Mouse (Mus musculus) MEL (cell line): ENCODE data around the gene Nek11. TPM values are rescaled to one million over a fixed set of nuclear protein-coding genes. Genes with fewer than 3 reads are reported as not detected.
A peak's percentile ranks its signal among the peaks of the same experiment; 100 is the strongest.

Source experiments
- DNase-seq: peaks from one replicate; pipeline ENCODE4 v3.0.0; 2011; ENCODE audit warnings: low read depth, low spot score
- H3K27ac ChIP-seq: 2 replicates; pipeline ENCODE4 v1.5.1; 2012; ENCODE audit warnings: low read depth, mild to moderate bottlenecking, control low read depth, low read length, moderate library complexity; ENCODE audit not compliant: control insufficient read depth
- H3K27me3 ChIP-seq, 2 experiments: fragments of 150-350 bp in 1 of 2; sonication (generic) in 1 of 2; 2 replicates each; pipeline ENCODE4 v1.6.1; 2012; ENCODE audit warnings: low read length in 2 of 2, mild to moderate bottlenecking in 2 of 2, improper control_type of control experiment in 1 of 2, moderate library complexity in 1 of 2; ENCODE audit not compliant: insufficient read depth in 2 of 2, control insufficient read depth in 1 of 2
- H3K36me3 ChIP-seq, 2 experiments: 2 replicates each; pipeline ENCODE4 v1.6.1; 2012 to 2014; ENCODE audit warnings: low read length in 2 of 2, improper control_type of control experiment in 1 of 2, inconsistent platforms in 1 of 2, mild to moderate bottlenecking in 1 of 2; ENCODE audit not compliant: insufficient read depth in 2 of 2, control insufficient read depth in 1 of 2
- H3K4me1 ChIP-seq, 2 experiments: fragments of 150-350 bp in 1 of 2; sonication (generic) in 1 of 2; 2 replicates each; pipeline ENCODE4 v1.6.1; 2012; ENCODE audit warnings: low read length in 2 of 2, improper control_type of control experiment in 1 of 2, mild to moderate bottlenecking in 1 of 2; ENCODE audit not compliant: insufficient read depth in 2 of 2, control insufficient read depth in 1 of 2
- H3K4me3 ChIP-seq, 2 experiments: fragments of 150-350 bp in 1 of 2; sonication (generic) in 1 of 2; 2 replicates each; pipeline ENCODE4 v1.5.1; 2012; ENCODE audit warnings: low read depth in 2 of 2, low read length in 2 of 2, mild to moderate bottlenecking in 2 of 2, moderate library complexity in 2 of 2, control low read depth in 1 of 2, improper control_type of control experiment in 1 of 2; ENCODE audit not compliant: control insufficient read depth in 1 of 2, insufficient read depth in 1 of 2
- H3K79me2 ChIP-seq: 2 replicates; pipeline ENCODE4 v1.6.1; 2012; ENCODE audit warnings: mild to moderate bottlenecking, low read length, moderate library complexity; ENCODE audit not compliant: control insufficient read depth, poor library complexity, insufficient read depth
- H3K9ac ChIP-seq: 2 replicates; pipeline ENCODE4 v1.6.1; 2012; ENCODE audit warnings: low read depth, mild to moderate bottlenecking, control low read depth, low read length, moderate library complexity; ENCODE audit not compliant: control insufficient read depth, poor library complexity, severe bottlenecking
- H3K9me3 ChIP-seq: fragments of 150-350 bp; sonication (generic); replicated peaks from 2 replicates; pipeline ENCODE4 v1.6.1; 2012; ENCODE audit warnings: mild to moderate bottlenecking, low read length, improper control_type of control experiment, moderate library complexity; ENCODE audit not compliant: insufficient read depth
- CHD2 ChIP-seq: IDR thresholded peaks from 2 replicates; pipeline ENCODE4 v1.6.1; 2011; ENCODE audit warnings: low read length, improper control_type of control experiment
- CTCF ChIP-seq, 3 experiments: IDR thresholded peaks in 2 of 3; conservative IDR thresholded peaks in 1 of 3; 2 replicates each; pipeline ENCODE4 v1.5.1; 2011 to 2012; ENCODE audit warnings: low read length in 3 of 3, low read depth in 2 of 3, mild to moderate bottlenecking in 2 of 3, improper control_type of control experiment in 1 of 3, inconsistent platforms in 1 of 3, mixed read lengths in 1 of 3, moderate library complexity in 1 of 3; ENCODE audit not compliant: control insufficient read depth in 1 of 3, insufficient read depth in 1 of 3, poor library complexity in 1 of 3, severe bottlenecking in 1 of 3
- E2F4 ChIP-seq: IDR thresholded peaks from 2 replicates; pipeline ENCODE4 v1.6.1; 2011; ENCODE audit warnings: low read depth, low read length, improper control_type of control experiment, borderline replicate concordance
- ETS1 ChIP-seq: IDR thresholded peaks from 2 replicates; pipeline ENCODE4 v1.6.1; 2012; ENCODE audit warnings: low read depth, mild to moderate bottlenecking, inconsistent platforms, low read length, improper control_type of control experiment, moderate library complexity
- MEF2A ChIP-seq: IDR thresholded peaks from 2 replicates; pipeline ENCODE4 v1.6.1; 2014; ENCODE audit warnings: low read depth, mild to moderate bottlenecking, inconsistent platforms, low read length, improper control_type of control experiment; ENCODE audit not compliant: poor library complexity, insufficient replicate concordance, severe bottlenecking; ENCODE audit errors: extremely low read depth
- MYB ChIP-seq: IDR thresholded peaks from 2 replicates; pipeline ENCODE4 v1.6.1; 2011; ENCODE audit warnings: mild to moderate bottlenecking, low read depth, low read length, improper control_type of control experiment
- MYC ChIP-seq: IDR thresholded peaks from 2 replicates; pipeline ENCODE4 v1.6.1; 2011; ENCODE audit warnings: low read depth, mild to moderate bottlenecking, low read length, improper control_type of control experiment, moderate library complexity
- NELFE ChIP-seq: IDR thresholded peaks from 2 replicates; pipeline ENCODE4 v1.6.1; 2011; ENCODE audit warnings: low read depth, low read length, improper control_type of control experiment
- NRF1 ChIP-seq: IDR thresholded peaks from 2 replicates; pipeline ENCODE4 v1.6.1; 2014; ENCODE audit warnings: low read depth, mild to moderate bottlenecking, inconsistent platforms, low read length, improper control_type of control experiment, moderate library complexity; ENCODE audit not compliant: poor library complexity, insufficient read depth, severe bottlenecking
- POLR2A ChIP-seq, 2 experiments: IDR thresholded peaks; 2 replicates each; pipeline ENCODE4 v1.6.1; 2011 to 2012; ENCODE audit warnings: low read length in 2 of 2, mild to moderate bottlenecking in 2 of 2, control low read depth in 1 of 2, improper control_type of control experiment in 1 of 2, low read depth in 1 of 2, moderate library complexity in 1 of 2; ENCODE audit not compliant: control insufficient read depth in 1 of 2, insufficient read depth in 1 of 2, poor library complexity in 1 of 2
- RCOR1 ChIP-seq: IDR thresholded peaks from 2 replicates; pipeline ENCODE4 v1.6.1; 2012; ENCODE audit warnings: low read depth, mild to moderate bottlenecking, inconsistent platforms, low read length, improper control_type of control experiment
- SIN3A ChIP-seq: IDR thresholded peaks from 2 replicates; pipeline ENCODE4 v1.6.1; 2012; ENCODE audit warnings: low read length, improper control_type of control experiment, inconsistent platforms
- SMC3 ChIP-seq: IDR thresholded peaks from 2 replicates; pipeline ENCODE4 v1.6.1; 2011; ENCODE audit warnings: low read depth, low read length, improper control_type of control experiment
- TAL1 ChIP-seq: IDR thresholded peaks from 2 replicates; pipeline ENCODE4 v1.6.1; 2012; ENCODE audit warnings: mild to moderate bottlenecking, inconsistent platforms, low read length, moderate library complexity, mixed read lengths
- TBP ChIP-seq: IDR thresholded peaks from 2 replicates; pipeline ENCODE4 v1.8.0; 2011; ENCODE audit warnings: low read depth, low read length, improper control_type of control experiment
- TCF12 ChIP-seq: IDR thresholded peaks from 2 replicates; pipeline ENCODE4 v1.6.1; 2014; ENCODE audit warnings: low read depth, mild to moderate bottlenecking, inconsistent platforms, low read length, improper control_type of control experiment, moderate library complexity
- USF2 ChIP-seq, 2 experiments: IDR thresholded peaks; 2 replicates each; pipeline ENCODE4 v1.6.1; 2011 to 2012; ENCODE audit warnings: improper control_type of control experiment in 2 of 2, low read length in 2 of 2, borderline replicate concordance in 1 of 2, inconsistent platforms in 1 of 2, low read depth in 1 of 2, mild to moderate bottlenecking in 1 of 2; ENCODE audit not compliant: insufficient read depth in 1 of 2
- ZC3H11A ChIP-seq: IDR thresholded peaks from 2 replicates; pipeline ENCODE4 v1.6.1; 2012; ENCODE audit warnings: low read depth, mild to moderate bottlenecking, inconsistent platforms, low read length, improper control_type of control experiment
- ZMIZ1 ChIP-seq: IDR thresholded peaks from 2 replicates; pipeline ENCODE4 v1.6.1; 2012; ENCODE audit warnings: low read depth, mild to moderate bottlenecking, inconsistent platforms, low read length, improper control_type of control experiment, moderate library complexity
- ZNF384 ChIP-seq: IDR thresholded peaks from 2 replicates; pipeline ENCODE4 v1.6.1; 2012; ENCODE audit warnings: low read depth, mild to moderate bottlenecking, inconsistent platforms, low read length, improper control_type of control experiment
- polyA plus RNA-seq, 2 experiments: library from polyadenylated mRNA; stranded (reverse) in 1 of 2; unstranded in 1 of 2; fragments of >175 nt in 1 of 2; fragments of >200 nt in 1 of 2; gene quantifications; 2 replicates each; pipeline versions ENCODE4 v1.2.1 to v1.2.4; 2012; ENCODE audit warnings: low replicate concordance in 2 of 2, low read depth in 1 of 2; ENCODE audit not compliant: insufficient read length in 2 of 2, insufficient read depth in 1 of 2, missing spikeins in 1 of 2
- total RNA-seq: library from RNA; depleted of rRNA; stranded (reverse); fragments of 300-350 nt; gene quantifications from 2 replicates; pipeline ENCODE4 v1.2.3, GENCODE M21; 2012

Gene Nek11
- total and polyA plus RNA-seq, 3 experiments: 0.03 TPM; not detected in 2

GRCm38 (mm10) chr9:105244024-105244423 is 151.3 kb downstream of the Nek11 start:
- peak; percentile 49 for DNase-seq
- Histone ChIP-seq H3K36me3 (no peaks in the 10 kb centered on the region), H3K9me3 (no peaks in the 10 kb centered on the region), H3K27me3 (no peaks in the 10 kb centered on the region), H3K9ac (no peak overlapping the region), H3K4me1 (no peaks in the 10 kb centered on the region), H3K79me2 (no peaks in the 10 kb centered on the region), H3K4me3 (no peak overlapping the region), H3K27ac (no peak overlapping the region)
- TF ChIP-seq CTCF (IDR thresholded peaks at IDR 0.05 in 2 of 3, conservative IDR thresholded peaks at IDR 0.05 in 1 of 3; ENCODE audit: control insufficient read depth in 1 of 3, insufficient read depth in 1 of 3, low read depth in 2 of 3, low read length in 3 of 3, poor library complexity in 1 of 3, severe bottlenecking in 1 of 3) (no peak), NRF1 (no peak), E2F4 (no peak), POLR2A (IDR thresholded peaks at IDR 0.05; ENCODE audit: control insufficient read depth in 1 of 2, insufficient read depth in 1 of 2, low read depth in 1 of 2, low read length in 2 of 2, poor library complexity in 1 of 2) (no peak), CHD2 (no peak), ZC3H11A (no peak), TCF12 (no peak), TBP (no peak), MEF2A (no peak), ZMIZ1 (no peak), USF2 (IDR thresholded peaks at IDR 0.05; ENCODE audit: borderline replicate concordance in 1 of 2, insufficient read depth in 1 of 2, low read depth in 1 of 2, low read length in 2 of 2) (no peak), MYB (no peak), ZNF384 (no peak)
- TF ChIP-seq, all 39 proteins: peak for 0

- no peak overlapping the region for H3K4me3 ChIP-seq
- H3K27me3 ChIP-seq: no peaks in the 10 kb centered on the region
Measured at GRCm38 (mm10) chr9:105214434-105214833, 180.9 kb downstream of the Nek11 start.

GRCm38 (mm10) chr9:105200305-105200704 is 195.0 kb downstream of the Nek11 start:
- Histone ChIP-seq H3K4me1 (no peaks in the 10 kb centered on the region), H3K9me3 (no peaks in the 10 kb centered on the region), H3K4me3 (no peak overlapping the region), H3K36me3 (no peaks in the 10 kb centered on the region), H3K27me3 (no peaks in the 10 kb centered on the region), H3K9ac (no peak overlapping the region), H3K27ac (no peak overlapping the region), H3K79me2 (no peaks in the 10 kb centered on the region)
- no peak for DNase-seq
- TF ChIP-seq ZMIZ1 (no peak), RCOR1 (no peak), ETS1 (no peak), MYB (no peak), NELFE (no peak), TAL1 (no peak), MYC (no peak), SIN3A (no peak), SMC3 (no peak)

More at GRCm38 (mm10) chr9:105214434-105214833, 180.9 kb downstream of the Nek11 start:
- TF ChIP-seq RCOR1: no peak
- no peak for DNase-seq
- no peak overlapping the region for H3K9ac ChIP-seq
- H3K4me1 ChIP-seq: no peaks in the 10 kb centered on the region
- no peak overlapping the region for H3K27ac ChIP-seq
- H3K79me2 ChIP-seq: no peaks in the 10 kb centered on the region
- no peaks in the 10 kb centered on the region for H3K36me3 ChIP-seq
- H3K9me3 ChIP-seq: no peaks in the 10 kb centered on the region
